In the genomic region with DNA sequence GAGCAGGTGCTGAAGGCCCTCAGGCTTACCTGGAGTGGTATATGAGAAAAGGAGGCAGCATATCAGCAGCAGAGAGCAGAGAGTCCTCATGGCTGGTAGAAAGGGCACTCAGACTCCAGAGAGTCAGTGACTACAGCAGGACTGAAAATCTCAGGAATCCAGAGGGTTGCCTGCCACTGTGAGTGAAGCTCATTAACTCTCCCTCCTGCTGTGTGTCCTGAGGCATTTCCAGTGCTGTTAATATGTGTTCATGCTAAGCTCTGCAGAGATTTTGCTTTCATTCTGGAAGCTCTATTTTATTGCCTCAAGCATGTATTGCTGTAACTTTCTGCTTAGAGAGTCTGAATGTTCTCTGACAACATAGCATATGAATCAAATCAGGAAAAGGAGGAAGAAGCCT, we compare ENCODE assay signal across 27 mouse cellular contexts. TPM values are rescaled to one million over a fixed set of nuclear protein-coding genes. Genes with fewer than 3 reads are reported as not detected.
DNase-seq lines count a peak whose midpoint lies in the region; ATAC-seq and TF ChIP-seq lines count a peak whose summit lies in the region.
"Not testable (repeated sequence)": the region's sequence is repeated elsewhere in the genome, so short reads cannot be mapped to it uniquely, and the experiment has no call there.
"Had no signal": no experiment of that assay in that cellular context is flagged by ENCODE, and none has a peak within 500 bp of the region (broad histone marks: within the 10 kb centered on the region; RNA-seq: fewer than 3 reads in every experiment).

A gene (minus strand): TSS at position 123 of the 400 bp plus-strand sequence.

- H3K27ac ChIP-seq in forebrain, embryonic 16.5 days (ENCODE audit: low read length); hindbrain, embryonic 13.5 days; limb, embryonic 13.5 days; midbrain, postnatal 0 days (ENCODE audit: low read depth, low read length): not testable (repeated sequence)

- H3K4me1 ChIP-seq in forebrain, embryonic 16.5 days (replicated peaks; ENCODE audit: control insufficient read depth, insufficient read depth, low read length); hindbrain, embryonic 13.5 days (replicated peaks); limb, embryonic 13.5 days; midbrain, postnatal 0 days (ENCODE audit: insufficient read depth, low read length): not testable (repeated sequence)

- not testable (repeated sequence) for H3K4me2 ChIP-seq in forebrain, embryonic 16.5 days (ENCODE audit: low read length); hindbrain, embryonic 13.5 days; limb, embryonic 13.5 days (replicated peaks); midbrain, postnatal 0 days (ENCODE audit: low read depth, low read length, poor library complexity, severe bottlenecking)

- H3K9me3 ChIP-seq in forebrain, embryonic 16.5 days (ENCODE audit: control insufficient read depth, low read length); hindbrain, embryonic 13.5 days; limb, embryonic 13.5 days; midbrain, postnatal 0 days (ENCODE audit: low read length): not testable (repeated sequence)

- not testable (repeated sequence) for H3K27me3 ChIP-seq in forebrain, embryonic 16.5 days (replicated peaks; ENCODE audit: control insufficient read depth, insufficient read depth, low read length); hindbrain, embryonic 13.5 days; limb, embryonic 13.5 days; midbrain, postnatal 0 days (ENCODE audit: insufficient read depth, low read length)

- TF ChIP-seq CTCF in midbrain, postnatal 0 days (IDR thresholded peaks at IDR 0.05): not testable (repeated sequence)

- ATAC-seq in forebrain, embryonic 16.5 days; hindbrain, embryonic 13.5 days (ENCODE audit: low FRiP score): not testable (repeated sequence)
- ATAC-seq in limb, embryonic 13.5 days (ENCODE audit: low FRiP score, low read depth): peak; percentile 64; the same call in 1 of the 2 replicates
- peak; percentile 82 for ATAC-seq in midbrain, postnatal 0 days (ENCODE audit: low FRiP score)

- DNase-seq in embryo, embryonic 10 days (ENCODE audit: low spot score): peak; percentile 6
- peak; percentile 16 for DNase-seq in kidney, adult 18-20 months
- DNase-seq in kidney, postnatal 14 days: peak; percentile 23
- DNase-seq in midbrain, postnatal 0 days (ENCODE audit: low spot score): peak; percentile 11

- H3K36me3 ChIP-seq in forebrain, embryonic 16.5 days (ENCODE audit: control insufficient read depth, insufficient read depth); hindbrain, embryonic 13.5 days; limb, embryonic 13.5 days; midbrain, postnatal 0 days (ENCODE audit: insufficient read depth, low read length): not testable (repeated sequence)

- not testable (repeated sequence) for H3K9ac ChIP-seq in forebrain, embryonic 16.5 days (replicated peaks; ENCODE audit: low read depth, low read length); hindbrain, embryonic 13.5 days; limb, embryonic 13.5 days; midbrain, postnatal 0 days (replicated peaks; ENCODE audit: low read length, poor library complexity, severe bottlenecking)

- not testable (repeated sequence) for H3K4me3 ChIP-seq in forebrain, embryonic 16.5 days (replicated peaks; ENCODE audit: low read length); hindbrain, embryonic 13.5 days; limb, embryonic 13.5 days; midbrain, postnatal 0 days (ENCODE audit: low read depth, low read length)

RNA-seq across cellular contexts. Expression of the gene that starts here (rescaled TPM):
- 10.6 and 13.4 TPM in 2 replicates for polyA plus RNA-seq in forebrain, embryonic 16.5 days (2015; fragmentation: Nextera tagmentation; extraction: Ambion mirVana)
- 19.4 and 28.5 TPM in 2 replicates for polyA plus RNA-seq in hindbrain, embryonic 13.5 days (2015; fragmentation: Nextera tagmentation; extraction: Ambion mirVana)
- not detected in 2 replicates for polyA plus RNA-seq in limb, embryonic 13.5 days (2015; fragmentation: Nextera tagmentation; extraction: Ambion mirVana)
- total RNA-seq in midbrain, postnatal 0 days (2014; rRNA removed): not detected in 2 replicates
- polyA plus RNA-seq in midbrain, postnatal 0 days (2015; fragmentation: Nextera tagmentation; extraction: Ambion mirVana): not detected in 2 replicates
- total RNA-seq: adrenal gland, adult 8-10 months; CH12.LX; G1E; gastrocnemius, adult 18-20 months; gastrocnemius, postnatal 36 days; heart, adult 8-10 months; heart, postnatal 25 days; layer of hippocampus, adult 2 months; megakaryocyte, adult 5-6 weeks had no signal
- polyA plus RNA-seq: activated CD4-positive, CD25-positive, alpha-beta regulatory T cell, adult 4 months; cerebellum, adult 2 months; embryonic facial prominence, embryonic 13.5 days; G1E; heart, embryonic 14.5 days; inflammation-experienced regulatory T-cells, adult 6 months; limb, embryonic 15.5 days; liver, embryonic 14.5 days; lung, embryonic 14.5 days; midbrain, embryonic 12.5 days; neural tube, embryonic 14.5 days; stomach, embryonic 15.5 days had no signal

Comparison
In these comparisons a context has a peak if more than half of its experiments do, and no peak if none do; other contexts are left out.
1. RNA of the gene that starts here (polyA plus RNA-seq): 19.4 to 28.5 TPM in hindbrain, embryonic 13.5 days and 10.6 to 13.4 TPM in forebrain, embryonic 16.5 days; not detected in limb, embryonic 13.5 days and not detected in midbrain, postnatal 0 days; every median in the first group is over 10 times any median in the second.
2. Peak in ATAC-seq in limb, embryonic 13.5 days; RNA of the gene not detected or under 1 TPM.
3. Peak in DNase-seq and ATAC-seq in midbrain, postnatal 0 days; RNA of the gene not detected or under 1 TPM.
4. Peak in every context shown above with its lines, with median percentiles within 50 percentile points of each other: DNase-seq.